Mouse (Mus musculus) lung, postnatal 0 days (tissue): ENCODE measurements around the gene Cenpi.

ENCODE experiments used
- CTCF ChIP-seq: IDR thresholded peaks from 2 replicates; pipeline ENCODE4 v1.5.1; 2016; ENCODE audit warnings: antibody characterized with exemption, mild to moderate bottlenecking
- EP300 ChIP-seq: IDR thresholded peaks from 2 replicates; pipeline ENCODE4 v1.6.1; 2016; ENCODE audit warnings: antibody characterized with exemption, mild to moderate bottlenecking, control low read depth

DNA sequence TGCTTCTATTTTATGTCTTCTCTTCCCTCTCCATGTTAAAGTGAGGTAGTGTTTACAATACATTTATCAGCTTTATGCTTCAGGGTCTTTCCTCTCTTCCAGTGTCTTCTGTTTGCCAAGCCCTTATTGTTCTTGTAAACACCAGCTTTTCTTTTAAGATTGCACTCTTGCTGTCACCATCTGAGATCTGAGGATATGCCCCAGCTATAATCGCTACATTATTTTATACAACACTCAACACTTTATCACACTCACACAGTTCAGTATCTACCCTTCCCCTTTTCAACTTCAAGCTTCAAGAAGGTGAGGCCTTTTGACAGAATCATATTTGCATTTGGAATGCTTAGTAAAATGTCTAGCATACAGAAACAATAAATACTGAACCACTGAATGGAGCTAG lies 4.6 kb upstream of the Cenpi start:
- TF ChIP-seq CTCF (no peak), EP300 (no peak)
